Mouse (Mus musculus): ENCODE measurements around the gene Arg1.

Gene Arg1

GRCm38 (mm10) chr10:24926962-24927720 lies at the start of gene Arg1:
Gene Arg1 (minus strand): TSS chr10:24927484.
- DNase-seq, result no peak

GRCm38 (mm10) chr10:24973845-24974514 lies 46.7 kb upstream of the Arg1 start:
- DNase-seq, result no peak

- DNase-seq, result no peak
Measured at GRCm38 (mm10) chr10:24973385-24973784, 46.1 kb upstream of the Arg1 start.

GRCm38 (mm10) chr10:24972923-24973322 lies 45.6 kb upstream of the Arg1 start:
- DNase-seq, result no peak

GRCm38 (mm10) chr10:24965821-24966550 lies 38.7 kb upstream of the Arg1 start:
- no peak for DNase-seq

- no peak for DNase-seq
Measured at GRCm38 (mm10) chr10:24961889-24962288, 34.6 kb upstream of the Arg1 start.

- DNase-seq, result no peak
Measured at GRCm38 (mm10) chr10:24961112-24961511, 33.8 kb upstream of the Arg1 start.

- no peak for DNase-seq
Measured at GRCm38 (mm10) chr10:24959043-24959916, 32.0 kb upstream of the Arg1 start.

- no peak for DNase-seq
Measured at GRCm38 (mm10) chr10:24958280-24959042, 31.2 kb upstream of the Arg1 start.

GRCm38 (mm10) chr10:24953876-24954275 lies 26.6 kb upstream of the Arg1 start:
- no peak for DNase-seq

- no peak for DNase-seq
Measured at GRCm38 (mm10) chr10:24952549-24952948, 25.3 kb upstream of the Arg1 start.

GRCm38 (mm10) chr10:24951575-24951974 lies 24.3 kb upstream of the Arg1 start:
- DNase-seq, result no peak

GRCm38 (mm10) chr10:24950223-24950622 lies 22.9 kb upstream of the Arg1 start:
- DNase-seq, result no peak

GRCm38 (mm10) chr10:24948278-24948677 lies 21.0 kb upstream of the Arg1 start:
- DNase-seq, result no peak

- no peak for DNase-seq
Measured at GRCm38 (mm10) chr10:24947871-24948270, 20.6 kb upstream of the Arg1 start.

- DNase-seq, result no peak
Measured at GRCm38 (mm10) chr10:24930143-24930542, 2.9 kb upstream of the Arg1 start.

GRCm38 (mm10) chr10:24928072-24928471 lies 788 bp upstream of the Arg1 start:
- DNase-seq, result no peak

GRCm38 (mm10) chr10:24926380-24926779 lies 904 bp downstream of the Arg1 start:
- no peak for DNase-seq

GRCm38 (mm10) chr10:24924296-24924695 lies 3.0 kb downstream of the Arg1 start:
- DNase-seq, result no peak

- no peak for DNase-seq
Measured at GRCm38 (mm10) chr10:24922977-24923376, 4.3 kb downstream of the Arg1 start.

GRCm38 (mm10) chr10:24915486-24915885 lies 11.8 kb downstream of the Arg1 start:
- DNase-seq, result no peak

GRCm38 (mm10) chr10:24912576-24912975 lies 14.7 kb downstream of the Arg1 start:
- DNase-seq, result no peak
